Mouse (Mus musculus) midbrain, embryonic 11.5 days (tissue): ENCODE results near the gene Ets2. TPM values are rescaled to one million over a fixed set of nuclear protein-coding genes. Genes with fewer than 3 reads are reported as not detected.

Experiments
- ATAC-seq: fragments of 200-750 bp; cut with Nextera tagmentation; 2 replicates; pipeline ENCODE4 v1.8.0; 2017; ENCODE audit warnings: moderate TSS enrichment, moderate library complexity; ENCODE audit not compliant: low FRiP score
- DNase-seq: peaks from one replicate; pipeline ENCODE4 v3.0.0; 2015; ENCODE audit warnings: low spot score; ENCODE audit errors: missing footprints
- H3K27ac ChIP-seq: fragments of 300-500 bp; sonication (generic); 2 replicates; pipeline ENCODE4 v1.5.1; 2014; ENCODE audit warnings: low read depth, low read length
- H3K27me3 ChIP-seq: fragments of 300-500 bp; sonication (generic); 2 replicates; pipeline ENCODE4 v1.6.1; 2014; ENCODE audit warnings: mild to moderate bottlenecking, low read length, moderate library complexity, mixed read lengths; ENCODE audit not compliant: control insufficient read depth, insufficient read depth
- H3K36me3 ChIP-seq: fragments of 300-500 bp; sonication (generic); 2 replicates; pipeline ENCODE4 v1.6.1; 2014; ENCODE audit warnings: mild to moderate bottlenecking, low read length, moderate library complexity, mixed read lengths; ENCODE audit not compliant: control insufficient read depth, insufficient read depth
- H3K4me1 ChIP-seq: fragments of 300-500 bp; sonication (generic); 2 replicates; pipeline ENCODE4 v1.6.1; 2014; ENCODE audit warnings: low read length; ENCODE audit not compliant: control insufficient read depth, insufficient read depth
- H3K4me2 ChIP-seq: fragments of 300-500 bp; sonication (generic); 2 replicates; pipeline ENCODE4 v1.6.1; 2014; ENCODE audit warnings: mild to moderate bottlenecking, moderate library complexity
- H3K4me3 ChIP-seq: fragments of 300-500 bp; sonication (generic); 2 replicates; pipeline ENCODE4 v1.5.1; 2014; ENCODE audit warnings: low read depth, low read length
- H3K9ac ChIP-seq: fragments of 300-500 bp; sonication (generic); 2 replicates; pipeline ENCODE4 v1.6.1; 2014; ENCODE audit warnings: low read length
- H3K9me3 ChIP-seq: fragments of 300-500 bp; sonication (generic); 2 replicates; pipeline ENCODE4 v1.6.1; 2016; ENCODE audit warnings: low read length; ENCODE audit not compliant: control insufficient read depth
- WGBS: fragments of 180-500 bp; shearing (Covaris S2); extraction: QIAGEN DNeasy Blood & Tissue Kit; methylation state at CpG from one replicate; pipeline ENCODE4 v1.1.7; 2014; 5-methylcytosine and 5-hydroxymethylcytosine counted together
- polyA plus RNA-seq: library from polyadenylated mRNA; unstranded; fragments of >200 nt; fragmentation: Nextera tagmentation; extraction: Ambion mirVana; gene quantifications from 2 replicates; pipeline ENCODE4 v1.2.1, GENCODE M21; 2014

Gene Ets2
- polyA plus RNA-seq, 1 experiment from 2014 or later, result 13.7 TPM

GRCm38 (mm10) chr16:95686901-95687300 is 15.0 kb upstream of the Ets2 start:
- Histone ChIP-seq H3K27ac (no peak overlapping the region), H3K4me2 (no peak overlapping the region), H3K27me3 (no peaks in the 10 kb centered on the region), H3K4me3 (no peak overlapping the region), H3K36me3 (no peaks in the 10 kb centered on the region), H3K4me1 (no peaks in the 10 kb centered on the region), H3K9ac (no peak overlapping the region), H3K9me3 (no peaks in the 10 kb centered on the region)
- no peak for DNase-seq
- WGBS, result 94% methylated on average over 8 of the region's 8 CpGs
- no peak for ATAC-seq

- Histone ChIP-seq H3K4me3 (no peak overlapping the region), H3K27me3 (no peaks in the 10 kb centered on the region), H3K27ac (no peak overlapping the region), H3K9ac (no peak overlapping the region), H3K4me2 (no peak overlapping the region), H3K36me3 (no peaks in the 10 kb centered on the region), H3K9me3 (no peaks in the 10 kb centered on the region), H3K4me1 (no peaks in the 10 kb centered on the region)
- no peak for ATAC-seq
- 68% methylated on average over 4 of the region's 4 CpGs for WGBS
- no peak for DNase-seq
These were observed 13.9 kb upstream of the Ets2 start for GRCm38 (mm10) chr16:95688010-95688409.

- no peaks in the 10 kb centered on the region for H3K36me3 ChIP-seq
- no peak overlapping the region for H3K9ac ChIP-seq
- no peak overlapping the region for H3K4me3 ChIP-seq
- ATAC-seq, result no peak
- 54% methylated on average over 6 of the region's 6 CpGs for WGBS
- no peaks in the 10 kb centered on the region for H3K4me1 ChIP-seq
- DNase-seq, result no peak
- H3K27me3 ChIP-seq, result no peaks in the 10 kb centered on the region
- H3K9me3 ChIP-seq, result no peaks in the 10 kb centered on the region
- no peak overlapping the region for H3K27ac ChIP-seq
- H3K4me2 ChIP-seq, result no peak overlapping the region
These were observed 5.3 kb upstream of the Ets2 start for GRCm38 (mm10) chr16:95696599-95696998.

- no peaks in the 10 kb centered on the region for H3K4me1 ChIP-seq
- 65% methylated on average over 3 of the region's 3 CpGs for WGBS
These were observed 2.2 kb upstream of the Ets2 start for GRCm38 (mm10) chr16:95699721-95700120.

GRCm38 (mm10) chr16:95700224-95700623 is 1.7 kb upstream of the Ets2 start:
- 60% methylated on average over 7 of the region's 7 CpGs for WGBS
- no peak overlapping the region for H3K4me2 ChIP-seq
- H3K4me1 ChIP-seq, result no peaks in the 10 kb centered on the region
- no peaks in the 10 kb centered on the region for H3K9me3 ChIP-seq
- ATAC-seq (no peak), DNase-seq (no peak)
- no peaks in the 10 kb centered on the region for H3K27me3 ChIP-seq
- H3K36me3 ChIP-seq, result no peaks in the 10 kb centered on the region
- H3K9ac ChIP-seq, result no peak overlapping the region
- H3K4me3 ChIP-seq, result no peak overlapping the region
- H3K27ac ChIP-seq, result no peak overlapping the region

More at GRCm38 (mm10) chr16:95699721-95700120, 2.2 kb upstream of the Ets2 start:
- Histone ChIP-seq H3K9ac (no peak overlapping the region), H3K36me3 (no peaks in the 10 kb centered on the region), H3K27me3 (no peaks in the 10 kb centered on the region), H3K4me3 (no peak overlapping the region), H3K27ac (no peak overlapping the region), H3K9me3 (no peaks in the 10 kb centered on the region), H3K4me2 (no peak overlapping the region)
- no peak for ATAC-seq
- no peak for DNase-seq

- peak; percentile 81 for ATAC-seq
These were observed 979 bp downstream of the Ets2 start for GRCm38 (mm10) chr16:95702562-95703545.

GRCm38 (mm10) chr16:95703958-95704357 is 2.1 kb downstream of the Ets2 start:
- Histone ChIP-seq H3K36me3 (no peaks in the 10 kb centered on the region), H3K27me3 (no peaks in the 10 kb centered on the region), H3K4me1 (no peaks in the 10 kb centered on the region), H3K4me2 (no peak overlapping the region), H3K4me3 (no peak overlapping the region), H3K9me3 (no peaks in the 10 kb centered on the region), H3K9ac (no peak overlapping the region), H3K27ac (no peak overlapping the region)
- WGBS, result 61% methylated on average over 8 of the region's 8 CpGs
- no peak for ATAC-seq
- no peak for DNase-seq

More at GRCm38 (mm10) chr16:95702562-95703545, 979 bp downstream of the Ets2 start:
- peak; percentile 91 for DNase-seq
- Histone ChIP-seq H3K9me3 (no peaks in the 10 kb centered on the region), H3K4me1 (no peaks in the 10 kb centered on the region), H3K36me3 (no peaks in the 10 kb centered on the region), H3K4me3 (peak overlapping the region; percentile 77), H3K27me3 (no peaks in the 10 kb centered on the region), H3K4me2 (peak overlapping the region; percentile 94), H3K27ac (peak overlapping the region; percentile 57; the same call in 1 of the 2 replicates), H3K9ac (peak overlapping the region; percentile 91)
- 2% methylated on average over 61 of the region's 62 CpGs for WGBS

GRCm38 (mm10) chr16:95704662-95705330 is 2.9 kb downstream of the Ets2 start:
- Histone ChIP-seq H3K4me1 (no peaks in the 10 kb centered on the region), H3K4me3 (no peak overlapping the region), H3K4me2 (no peak overlapping the region), H3K27me3 (no peaks in the 10 kb centered on the region), H3K9ac (no peak overlapping the region), H3K27ac (no peak overlapping the region), H3K36me3 (no peaks in the 10 kb centered on the region), H3K9me3 (no peaks in the 10 kb centered on the region)
- WGBS, result 91% methylated on average over 10 of the region's 10 CpGs
- ATAC-seq (no peak), DNase-seq (no peak)

GRCm38 (mm10) chr16:95705771-95706170 is 3.9 kb downstream of the Ets2 start:
- H3K27me3 ChIP-seq, result no peaks in the 10 kb centered on the region
- H3K27ac ChIP-seq, result no peak overlapping the region
- no peak overlapping the region for H3K9ac ChIP-seq
- ATAC-seq (no peak), DNase-seq (no peak)
- H3K4me2 ChIP-seq, result no peak overlapping the region
- H3K9me3 ChIP-seq, result no peaks in the 10 kb centered on the region
- 89% methylated on average over 6 of the region's 6 CpGs for WGBS
- no peaks in the 10 kb centered on the region for H3K4me1 ChIP-seq
- H3K4me3 ChIP-seq, result no peak overlapping the region
- no peaks in the 10 kb centered on the region for H3K36me3 ChIP-seq
